Comparison of ENCODE assay signal across 10 mouse cellular contexts in the genomic region with DNA sequence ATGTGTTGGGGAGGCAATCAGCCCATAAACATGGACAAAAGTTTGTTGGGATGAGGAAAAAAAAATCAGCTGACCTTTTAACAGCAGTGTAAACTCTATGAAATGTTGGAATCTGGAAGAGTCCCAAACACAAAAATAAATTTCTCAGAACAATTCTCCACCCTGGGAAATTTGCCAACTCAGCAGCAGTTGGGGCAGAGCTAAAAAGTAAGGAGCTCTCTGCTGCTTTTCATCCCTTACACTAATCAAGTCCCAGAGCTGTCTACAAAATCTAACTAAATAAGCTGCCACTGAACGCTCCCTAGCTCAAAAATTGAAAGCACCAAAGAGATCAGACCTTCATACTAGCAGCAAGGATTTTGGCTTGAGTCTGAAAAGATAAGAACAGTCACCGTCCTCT.
A peak's percentile ranks its signal among the peaks of the same experiment; 100 is the strongest.
DNase-seq lines count a peak whose midpoint lies in the region.
"Had no signal": no experiment of that assay in that cellular context is flagged by ENCODE, and none has a peak within 500 bp of the region (broad histone marks: within the 10 kb centered on the region; RNA-seq: fewer than 3 reads in every experiment).

No protein-coding gene starts in this region.

- peak; percentile 48 to 53 for DNase-seq in heart, adult 18-20 months
- no peak for DNase-seq in heart, adult 11 months
- DNase-seq in left cerebral cortex, postnatal 4 days, result peak; percentile 7
- no peak for DNase-seq in left cerebral cortex, adult 11 months (ENCODE audit: low spot score)
- DNase-seq in adrenal gland, postnatal 10 days, result peak; percentile 23
- DNase-seq in lung, postnatal 25 days (ENCODE audit: low spot score), result peak; percentile 7
- no peak for DNase-seq in frontal cortex, postnatal 10 days (ENCODE audit: low spot score in 2 of 2)
- no peak for DNase-seq in retina, embryonic 14.5 days (ENCODE audit: low spot score)
- DNase-seq: liver, postnatal 0 days; thymus, postnatal 4 days had no signal

- intact Hi-C loops in left cerebral cortex, postnatal 4 days (cut with DNase I), result no loop called here

Comparison
In these comparisons a context has a peak if more than half of its experiments do, and no peak if none do; other contexts are left out.
1. DNase-seq: peak in heart, adult 18-20 months (2 of 2), left cerebral cortex, postnatal 4 days (single experiment), adrenal gland, postnatal 10 days (single experiment) and lung, postnatal 25 days (single experiment); none in heart, adult 11 months (single experiment), left cerebral cortex, adult 11 months (single experiment), frontal cortex, postnatal 10 days (0 of 2) and retina, embryonic 14.5 days (single experiment).